Mouse (Mus musculus) granulocyte monocyte progenitor cell, adult 5-6 weeks (primary cell): Measurements from ENCODE around the gene Cx3cl1. TPM values are rescaled to one million over a fixed set of nuclear protein-coding genes. Genes with fewer than 3 reads are reported as not detected.

Experiments
- ATAC-seq: replicated peaks from 2 replicates; pipeline ENCODE4 v1.8.0; 2016; ENCODE audit warnings: mild to moderate bottlenecking, moderate TSS enrichment, inconsistent platforms; ENCODE audit not compliant: poor library complexity, severe bottlenecking
- total RNA-seq, 2 experiments: library from RNA; stranded (forward) in 1 of 2; stranded (reverse) in 1 of 2; fragments of 200-712, 200-1000 nt in 1 of 2; fragments of >200 nt in 1 of 2; fragmentation: Nextera tagmentation in 1 of 2; gene quantifications; 2 replicates each; pipeline ENCODE4 v1.2.3; 2014 to 2017

Gene Cx3cl1
- 0.19 and 1.3 TPM in 2 replicates for total RNA-seq (2014; fragmentation: Nextera tagmentation)
- not detected in 2 replicates for total RNA-seq (2017)

GRCm38 (mm10) chr8:94771941-94772670 is at the start of gene Cx3cl1:
TSS of gene Cx3cl1 (plus strand) at chr8:94772009.
- peak; percentile 87 for ATAC-seq

DNA sequence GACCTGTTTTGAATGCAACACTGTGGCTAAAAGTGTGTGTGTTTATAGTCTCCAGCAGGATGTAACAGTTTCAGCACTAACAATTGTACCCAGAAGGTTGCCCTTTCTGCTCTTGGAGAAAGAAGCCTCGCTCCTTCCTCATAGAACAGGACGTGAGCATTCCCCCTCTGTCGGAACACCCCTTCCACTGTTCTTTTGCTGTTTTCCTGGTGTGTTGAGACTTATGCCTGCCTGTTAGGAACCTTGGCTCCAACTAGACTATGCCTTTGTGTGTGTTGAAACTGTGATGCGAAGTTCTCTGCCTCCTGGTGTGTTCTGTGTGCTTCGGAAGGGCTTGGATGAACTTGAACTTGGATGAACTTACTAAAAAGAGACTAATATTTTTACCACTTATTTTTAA is 45.8 kb upstream of the Cx3cl1 start:
- ATAC-seq = no peak

- no peak for ATAC-seq
Measured at GRCm38 (mm10) chr8:94729301-94729700, 42.5 kb upstream of the Cx3cl1 start.

DNA sequence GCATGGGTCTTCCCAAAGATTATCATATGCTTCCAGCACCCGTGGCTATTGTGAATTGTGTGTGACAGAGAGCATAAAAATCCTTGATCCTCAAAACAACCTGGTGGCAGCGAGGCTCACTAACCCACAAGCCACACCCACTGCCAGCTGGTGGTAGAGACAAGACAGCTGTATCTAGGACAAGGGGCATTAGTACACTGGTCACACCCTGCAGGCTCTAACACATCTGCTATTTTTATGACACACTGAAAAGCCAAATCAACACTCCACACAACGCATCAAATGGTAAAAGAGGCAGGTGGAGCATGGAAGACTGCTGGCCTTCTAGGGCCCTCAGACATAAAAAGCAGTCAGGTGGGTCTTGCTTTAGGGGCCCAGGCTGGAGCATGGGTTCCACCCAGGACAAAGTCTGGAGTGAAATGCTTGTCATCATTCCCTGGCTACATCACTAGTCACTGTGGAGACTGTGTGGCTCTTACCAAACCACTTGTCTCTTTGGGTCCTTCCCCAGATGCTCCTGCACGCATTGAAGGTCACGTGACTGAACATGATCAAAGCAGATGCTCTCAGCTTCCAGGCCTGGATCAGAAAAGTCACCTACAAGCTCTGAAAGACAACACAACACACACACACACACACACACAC is 37.9 kb upstream of the Cx3cl1 start:
- peak; percentile 59 for ATAC-seq

DNA sequence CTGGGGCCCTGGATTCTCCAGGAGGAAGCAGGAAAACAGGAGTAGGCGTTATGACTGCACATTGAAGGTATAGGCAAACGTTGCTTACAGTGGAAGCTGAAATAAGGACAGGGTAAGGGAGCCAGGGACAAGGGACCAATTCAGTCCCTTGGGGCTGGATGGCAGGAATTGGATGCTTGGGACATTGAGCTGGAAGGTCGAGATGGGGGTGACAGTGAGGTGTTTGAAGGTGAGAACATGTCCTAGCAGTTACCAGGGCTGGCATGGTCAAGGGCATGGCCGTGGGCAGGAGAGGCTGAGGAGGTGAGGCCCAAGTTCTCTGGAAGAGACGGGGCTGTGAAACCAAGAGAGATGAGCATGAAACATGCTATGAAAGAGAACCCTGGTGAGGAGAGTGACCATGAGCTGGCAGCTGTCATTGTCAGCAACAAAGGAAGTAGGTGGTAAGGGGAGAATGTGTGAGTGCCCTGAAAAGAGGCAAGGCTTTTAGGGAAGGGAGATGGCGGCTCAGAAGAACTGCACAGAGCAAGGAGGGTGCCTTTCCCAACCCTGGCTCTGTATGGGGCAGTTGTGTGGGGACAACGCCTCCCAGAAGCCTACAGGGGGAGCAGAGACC is 37.0 kb upstream of the Cx3cl1 start:
- peak; percentile 50 for ATAC-seq

- ATAC-seq = peak; percentile 47; the same call in 1 of the 2 replicates
Measured at GRCm38 (mm10) chr8:94735426-94736094, 36.2 kb upstream of the Cx3cl1 start.

DNA sequence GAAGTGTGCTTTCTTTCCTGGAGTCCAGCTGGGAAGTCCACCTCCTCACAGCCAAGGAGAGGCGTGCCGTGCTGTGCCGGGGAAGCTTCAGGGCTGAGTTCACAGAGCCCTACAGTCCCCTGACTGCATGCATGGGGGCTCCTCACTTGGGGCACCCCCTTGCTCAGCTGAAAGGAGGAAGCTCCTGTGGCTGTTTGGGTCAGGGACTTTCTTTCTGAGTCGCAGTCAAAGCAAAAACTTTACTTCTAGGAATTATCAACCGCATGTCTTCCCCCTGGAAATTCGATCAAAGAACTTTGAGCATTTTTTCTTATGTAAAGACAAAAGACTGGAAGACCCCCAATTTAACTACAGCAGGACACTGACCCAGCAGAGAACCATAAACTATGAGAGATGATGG is 32.0 kb upstream of the Cx3cl1 start:
- no peak for ATAC-seq

GRCm38 (mm10) chr8:94740591-94740990 is 31.2 kb upstream of the Cx3cl1 start:
- no peak for ATAC-seq

DNA sequence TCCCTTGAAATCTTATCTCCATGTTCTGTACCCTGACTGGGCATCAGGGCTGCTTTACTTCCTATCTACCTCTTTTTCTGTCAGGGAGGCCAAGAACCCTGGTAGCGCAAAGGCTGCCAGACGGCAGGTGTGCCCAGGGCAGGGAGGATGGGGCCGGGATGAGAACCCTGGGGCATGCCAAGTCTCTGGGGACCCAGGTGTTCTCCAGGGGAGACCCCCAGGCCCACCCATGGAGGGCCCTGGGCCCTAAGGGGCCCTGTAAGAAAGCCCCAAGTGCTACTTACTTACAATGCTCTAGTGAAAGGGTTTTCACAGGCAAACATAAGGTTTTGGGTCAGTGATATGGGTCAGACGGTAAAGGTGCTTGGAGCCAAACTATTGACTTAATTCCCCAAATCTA is 30.1 kb upstream of the Cx3cl1 start:
- ATAC-seq = no peak

DNA sequence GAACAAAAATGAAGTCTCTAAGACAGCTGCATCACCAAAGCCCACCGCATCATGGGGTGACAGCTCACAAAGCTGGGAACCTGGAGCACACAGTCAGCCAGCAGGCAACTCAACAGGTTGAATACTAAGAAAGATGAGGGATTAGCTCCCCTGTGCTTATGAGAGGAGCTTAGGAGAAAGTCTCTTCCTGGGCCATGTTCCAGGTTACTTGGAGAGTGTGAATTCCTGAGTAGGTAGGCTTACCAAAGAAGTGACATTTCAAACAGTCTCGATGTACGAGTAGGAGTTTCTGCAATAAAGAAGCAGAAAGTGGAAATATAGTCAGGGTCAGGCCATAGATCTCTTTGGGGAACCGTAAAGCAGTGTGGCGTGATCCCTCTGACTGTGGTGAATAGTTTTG is 27.3 kb upstream of the Cx3cl1 start:
- ATAC-seq = no peak

- ATAC-seq = no peak
Measured at GRCm38 (mm10) chr8:94744972-94745371, 26.8 kb upstream of the Cx3cl1 start.

DNA sequence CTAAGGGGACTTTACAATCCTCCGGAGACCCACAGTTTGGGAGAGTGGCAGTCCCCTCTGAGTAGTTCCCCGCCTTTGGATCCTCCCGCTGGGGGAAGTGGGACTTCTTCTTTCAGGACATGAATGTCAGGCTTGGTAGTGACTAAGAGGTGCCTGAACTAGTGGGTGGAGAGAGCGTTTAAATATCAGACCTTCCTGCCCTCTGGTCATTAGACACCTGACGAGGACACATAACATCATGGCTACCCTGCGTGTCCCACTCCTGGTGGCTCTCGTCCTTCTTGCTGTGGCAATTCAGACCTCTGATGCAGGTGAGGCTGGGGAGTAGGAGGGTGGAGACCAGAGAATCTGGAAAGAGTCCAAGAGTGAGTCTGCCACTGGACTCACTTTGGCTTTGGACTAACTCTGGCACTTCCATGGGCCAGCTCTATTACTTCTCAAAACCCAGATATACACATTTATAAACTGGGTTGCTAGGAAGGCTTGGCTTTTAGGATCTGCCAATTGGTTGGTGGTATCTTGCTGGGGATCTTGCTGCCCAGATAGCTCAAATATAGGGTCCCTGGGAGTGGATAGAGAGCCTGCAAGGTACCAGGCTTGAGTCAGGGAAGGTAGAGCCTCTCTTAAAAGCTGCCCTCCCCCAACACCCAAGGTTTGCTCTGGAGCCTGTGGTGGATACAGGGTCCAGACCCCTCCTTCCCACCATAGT is 26.2 kb upstream of the Cx3cl1 start, which contains the start of gene Ccl22:
Ccl22 (plus strand) TSS at position 115 of the 709 bp plus-strand sequence.
- no peak for ATAC-seq

- no peak for ATAC-seq
Measured at GRCm38 (mm10) chr8:94746832-94747231, 25.0 kb upstream of the Cx3cl1 start.

- no peak for ATAC-seq
Measured at GRCm38 (mm10) chr8:94748363-94748762, 23.4 kb upstream of the Cx3cl1 start.

- no peak for ATAC-seq
Measured at GRCm38 (mm10) chr8:94749942-94750341, 21.9 kb upstream of the Cx3cl1 start.

- ATAC-seq = no peak
Measured at GRCm38 (mm10) chr8:94751023-94751849, 20.6 kb upstream of the Cx3cl1 start.

GRCm38 (mm10) chr8:94754006-94754405 is 17.8 kb upstream of the Cx3cl1 start:
- ATAC-seq = no peak

DNA sequence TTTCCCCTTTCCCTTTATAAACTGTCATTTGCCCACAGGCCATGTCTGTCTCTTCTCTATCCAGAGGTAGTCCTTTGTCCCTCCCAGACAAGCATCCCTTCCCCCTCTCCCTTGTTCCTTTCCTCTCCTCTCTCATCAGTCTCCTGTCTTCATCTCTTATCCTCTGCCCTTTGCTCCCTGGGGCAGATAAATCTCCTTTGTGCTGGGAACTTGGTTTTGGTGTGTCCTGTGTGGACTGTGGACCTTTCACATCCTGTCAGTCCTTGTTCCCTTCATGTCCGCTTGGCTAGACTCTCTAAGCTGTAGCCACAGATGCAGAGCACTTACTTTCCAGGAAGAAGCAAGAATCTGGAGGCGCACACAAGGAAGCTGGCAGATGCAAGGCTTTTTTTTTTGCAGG is 17.3 kb upstream of the Cx3cl1 start:
- no peak for ATAC-seq

- no peak for ATAC-seq
Measured at GRCm38 (mm10) chr8:94767035-94767434, 4.8 kb upstream of the Cx3cl1 start.
